Mouse (Mus musculus) lung, postnatal 0 days (tissue): ENCODE data around the gene Nek6.

Source experiments
- CTCF ChIP-seq: IDR thresholded peaks from 2 replicates; pipeline ENCODE4 v1.5.1; 2016; ENCODE audit warnings: antibody characterized with exemption, mild to moderate bottlenecking
- EP300 ChIP-seq: IDR thresholded peaks from 2 replicates; pipeline ENCODE4 v1.6.1; 2016; ENCODE audit warnings: antibody characterized with exemption, mild to moderate bottlenecking, control low read depth

DNA sequence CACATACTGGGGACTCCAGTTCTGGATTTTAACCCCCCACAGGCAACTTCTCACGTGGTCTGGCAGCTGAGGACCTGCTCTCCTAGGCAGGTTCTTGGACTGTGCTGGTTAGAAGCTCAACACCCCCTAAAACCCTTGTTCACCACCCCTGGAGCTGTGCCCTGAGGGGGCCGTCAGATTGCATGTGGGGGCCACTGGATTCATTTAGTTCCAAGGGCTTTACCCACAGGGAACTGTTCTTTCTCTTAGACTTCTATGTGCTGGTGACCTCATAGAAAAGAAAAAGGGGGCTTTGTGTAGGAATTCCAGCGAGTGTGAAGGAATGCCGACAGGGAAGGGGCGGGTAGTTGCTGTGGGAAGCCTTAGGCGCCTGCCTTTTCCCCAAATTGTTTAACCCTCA lies 4.0 kb downstream of the Nek6 start:
- TF ChIP-seq CTCF (no peak), EP300 (no peak)
